Mouse (Mus musculus): ENCODE measurements at regions not wholly inside any gene's neighbourhood (a gene's known extent, or its start where the extent isn't known, plus 50 kb on each side); places are given as distances from the start of the nearest gene placed in this dataset.

DNA sequence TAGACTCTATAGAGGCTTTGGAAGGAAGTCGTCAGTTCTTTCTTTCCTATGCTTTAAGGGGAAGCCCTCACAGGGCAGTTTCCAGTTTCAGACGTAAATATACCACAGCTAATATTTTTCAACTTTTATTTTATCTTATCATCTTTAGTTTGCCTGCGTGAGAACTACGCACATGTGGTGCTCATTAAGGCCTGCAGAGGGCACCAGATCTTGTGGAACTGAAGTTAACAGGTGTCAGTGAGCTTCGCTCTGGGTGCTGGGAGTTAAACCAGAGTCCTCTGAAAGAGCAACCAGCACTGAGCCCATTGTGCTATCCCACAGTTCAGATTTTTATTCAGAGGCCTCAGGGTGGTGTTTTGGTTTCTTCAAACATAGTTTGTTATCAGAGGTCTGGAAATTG is 456.5 kb downstream of the Gtdc1 start:
- no peak for TF ChIP-seq CTCF (IDR thresholded peaks at IDR 0.05; ENCODE audit: insufficient read depth, low read depth, low read length)
- no peak for TF ChIP-seq POLR2A (IDR thresholded peaks at IDR 0.05; ENCODE audit: insufficient read depth, low read depth, low read length)

Measured in olfactory bulb, adult 2 months (tissue).